Mouse (Mus musculus) heart, adult 9 months (tissue): Measurements from ENCODE around the gene Trim69.
"Not testable (repeated sequence)": the region's sequence is repeated elsewhere in the genome, so short reads cannot be mapped to it uniquely, and the experiment has no call there.

Experiments
- DNase-seq, 2 experiments: peaks; one replicate each; pipeline ENCODE4 v3.0.0; 2022; ENCODE audit warnings: low spot score in 2 of 2

The Trim69 gene

DNA sequence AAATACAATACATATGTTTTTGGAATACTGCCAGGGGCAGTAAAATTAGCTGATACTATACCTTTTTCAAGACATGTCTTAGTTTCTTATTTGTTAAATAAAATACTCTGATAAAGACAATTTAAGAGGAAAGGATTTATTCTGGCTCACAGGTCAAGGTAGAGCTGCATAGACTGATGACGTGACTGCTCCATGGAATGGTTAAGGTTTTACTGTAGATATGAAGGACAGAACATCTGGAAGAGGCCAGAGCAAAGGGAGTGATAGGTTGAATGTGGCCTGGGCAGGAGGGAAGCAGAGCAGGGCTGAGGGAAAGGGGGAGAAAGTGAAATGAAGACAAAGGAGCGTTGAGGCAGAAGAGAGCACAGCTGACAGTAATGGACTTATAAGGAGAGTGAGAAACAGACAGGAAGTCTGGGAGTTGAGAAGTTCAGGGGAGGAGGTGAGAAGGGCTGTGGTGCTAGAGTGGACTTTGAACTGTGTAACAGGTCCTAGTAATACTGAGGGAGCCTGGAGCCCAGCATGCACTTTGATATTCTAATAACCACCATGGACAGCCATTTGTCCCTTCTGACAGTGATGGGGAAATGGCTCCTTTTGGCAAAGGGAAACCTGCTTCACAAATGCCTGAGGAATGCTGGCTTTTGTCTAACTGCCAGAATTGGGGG is 46.1 kb downstream of the Trim69 start:
- no peak for DNase-seq

DNA sequence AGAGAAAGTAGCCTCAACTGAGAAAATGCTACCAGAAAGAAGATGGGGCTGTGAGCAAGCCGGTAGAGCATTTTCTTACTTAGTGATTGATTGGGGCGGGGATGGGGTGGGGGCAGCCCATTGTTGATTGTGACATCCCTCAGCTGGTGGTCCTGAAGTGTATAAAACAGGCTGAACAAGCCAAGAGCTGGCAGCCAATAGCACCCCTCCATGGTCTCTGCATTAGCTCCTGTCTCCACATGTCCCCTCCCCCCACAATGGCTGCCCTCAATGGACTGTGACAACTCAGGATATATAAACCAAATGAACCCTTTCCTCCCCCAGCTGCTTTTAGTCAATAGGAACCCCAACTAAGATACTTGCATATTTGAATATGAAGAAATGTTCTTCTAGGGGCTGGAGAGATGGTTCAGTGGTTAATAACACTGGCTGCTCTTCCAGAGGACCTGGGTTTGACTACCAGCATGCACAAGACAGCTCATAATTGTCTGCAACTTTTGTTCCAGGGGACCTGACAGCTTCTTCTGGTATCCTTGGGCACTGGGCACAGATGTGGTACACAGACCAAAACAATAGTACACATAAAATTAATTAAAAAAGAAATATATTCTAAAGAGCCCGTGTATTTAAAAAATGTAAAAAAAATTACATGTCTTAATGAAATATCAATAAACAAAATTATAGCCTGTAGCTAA is 50.2 kb downstream of the Trim69 start:
- DNase-seq: no peak

DNA sequence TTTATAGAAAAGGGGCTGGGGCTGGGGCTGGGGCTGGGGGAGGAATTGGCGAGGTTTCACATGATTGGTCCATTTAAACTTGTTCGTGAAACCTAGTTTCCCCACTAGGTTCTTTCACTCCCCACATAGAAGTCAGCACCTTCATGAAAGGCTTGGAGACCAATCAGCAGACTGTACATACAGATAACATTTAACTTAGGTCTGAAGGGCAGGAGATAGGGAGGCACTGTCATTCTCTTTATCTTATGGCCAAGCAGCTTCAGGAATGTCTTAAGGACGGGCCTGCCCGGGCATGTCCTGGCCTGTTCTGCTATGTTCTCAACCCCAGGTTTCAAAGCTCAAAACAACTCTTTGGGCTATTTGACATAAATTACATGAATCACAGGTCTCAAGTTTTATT is 56.6 kb downstream of the Trim69 start:
- not testable (repeated sequence) for DNase-seq

DNA sequence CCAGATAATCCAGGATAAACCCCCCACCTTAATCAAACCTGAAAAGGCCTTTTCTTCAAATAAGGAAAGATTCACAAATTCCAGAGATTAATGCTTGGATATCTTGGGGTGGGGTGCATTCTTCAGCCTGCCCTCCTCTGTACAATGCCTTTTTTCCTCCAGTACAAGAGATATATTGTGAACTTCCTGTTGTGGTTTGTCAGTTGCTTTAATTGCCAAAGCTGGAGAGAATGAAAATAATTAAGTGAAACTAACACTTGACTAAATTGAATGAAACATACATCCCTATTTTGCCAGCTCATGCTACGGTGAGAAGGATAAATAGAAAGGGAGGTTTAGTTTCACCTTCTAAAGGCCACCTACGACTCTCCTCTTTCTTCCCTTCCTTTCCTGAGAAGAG is 57.7 kb downstream of the Trim69 start:
- DNase-seq: no peak

DNA sequence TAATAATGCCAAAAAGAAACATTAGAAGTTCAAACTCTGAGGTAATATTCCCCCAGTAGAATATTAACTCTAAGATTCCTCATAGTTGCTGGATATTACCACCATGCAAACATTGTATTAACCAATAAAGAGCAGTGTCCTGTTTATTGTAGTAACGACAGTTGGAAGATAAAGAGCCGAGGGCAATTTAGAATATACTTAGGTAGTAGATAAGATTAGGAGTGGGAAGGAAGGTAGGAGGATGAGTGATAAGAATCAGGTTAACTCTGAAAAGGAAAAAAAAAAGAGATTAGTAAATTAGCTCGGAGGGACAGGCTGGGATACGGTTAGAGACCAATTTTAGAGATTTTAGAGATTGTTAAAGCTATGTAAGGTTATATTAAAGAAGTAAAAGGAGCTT is 60.9 kb downstream of the Trim69 start:
- DNase-seq: no peak

DNA sequence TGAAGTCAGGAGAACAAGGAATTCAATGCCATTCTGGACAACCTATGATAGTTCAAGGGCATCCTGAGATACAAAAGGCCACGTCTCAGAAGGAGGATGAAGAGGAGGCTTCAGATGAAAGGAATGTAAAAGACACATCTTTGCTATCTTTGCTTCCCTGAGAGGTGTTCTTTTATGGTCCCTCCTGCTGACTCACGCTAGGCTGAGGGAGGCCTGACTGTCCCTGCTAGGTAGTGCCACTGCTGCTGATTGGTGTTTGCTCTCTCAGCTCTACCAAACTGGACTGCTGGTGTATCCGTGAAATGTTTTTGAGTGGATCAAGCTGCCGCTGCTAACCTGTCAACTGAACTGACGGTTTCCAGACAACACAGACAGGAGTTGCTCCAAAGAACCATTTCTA is 61.3 kb downstream of the Trim69 start:
- no peak for DNase-seq

DNA sequence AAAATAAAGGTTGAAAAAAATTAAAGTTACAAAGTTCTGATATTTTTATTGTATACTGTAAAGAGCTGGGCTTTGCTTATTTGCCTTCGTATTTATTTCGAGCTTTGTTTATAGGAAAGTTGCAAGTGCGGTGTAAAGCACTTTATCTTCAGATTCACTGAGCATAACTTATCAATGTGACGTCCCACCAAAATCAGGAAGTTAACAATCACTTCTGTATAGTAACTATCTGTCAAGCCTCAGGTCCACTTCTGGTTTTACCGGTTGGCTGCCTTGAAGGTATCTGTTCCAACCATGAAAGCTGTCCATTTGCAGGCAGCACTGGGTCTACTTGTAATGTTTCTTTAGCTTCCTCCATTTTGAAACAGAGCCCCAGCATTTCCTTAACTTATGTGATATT is 61.8 kb downstream of the Trim69 start:
- DNase-seq: no peak

DNA sequence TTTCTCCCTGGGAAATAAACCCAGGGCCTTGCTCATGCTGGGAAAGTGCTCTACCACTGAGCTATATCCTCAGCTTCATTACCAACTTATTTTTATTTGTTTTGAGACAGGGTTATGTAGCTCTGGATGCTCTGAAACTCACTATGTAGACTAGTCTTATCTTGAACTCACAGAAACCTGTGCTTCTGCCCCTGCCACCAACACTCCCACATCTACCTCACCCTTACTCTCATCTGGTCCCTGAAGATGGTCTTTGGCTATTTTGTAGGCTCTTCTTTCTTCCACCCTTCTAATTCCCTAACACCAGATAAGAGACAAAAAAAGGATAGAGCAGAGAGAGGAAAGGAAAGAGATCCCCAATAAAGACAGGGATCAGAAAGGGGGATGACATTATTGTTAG is 63.2 kb downstream of the Trim69 start:
- no peak for DNase-seq
